Mouse (Mus musculus): ENCODE data around the gene Fam184b.
A peak's percentile ranks its signal among the peaks of the same experiment; 100 is the strongest.

DNA sequence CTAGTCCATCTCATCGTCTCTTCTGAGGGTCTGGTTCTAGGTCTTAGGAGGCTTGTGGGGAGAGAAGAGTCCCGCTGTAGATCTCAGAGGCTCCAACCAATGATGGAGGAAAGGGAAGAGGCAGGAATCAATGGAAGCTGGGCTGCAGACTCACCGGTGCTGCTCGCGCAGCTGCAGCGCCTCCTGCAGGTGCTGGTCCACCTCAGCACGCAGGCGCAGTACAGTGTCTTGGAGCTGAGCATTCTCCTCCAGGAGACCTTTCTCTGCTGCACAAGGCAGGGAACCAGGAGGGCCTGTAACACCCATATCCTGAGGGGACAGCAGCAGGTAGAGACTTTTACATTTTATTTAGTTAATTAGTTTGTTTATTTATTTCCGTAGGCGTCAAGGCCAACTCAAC is 99.9 kb downstream of the Fam184b start:
- TF ChIP-seq CTCF (conservative IDR thresholded peaks at IDR 0.05; ENCODE audit: low read length) (peak; percentile 76), NANOG (IDR thresholded peaks at IDR 0.05; ENCODE audit: borderline replicate concordance, low read length) (no peak), POU5F1 (IDR thresholded peaks at IDR 0.05; ENCODE audit: borderline replicate concordance, low read length) (no peak)

Measured in E14TG2a.4 (cell line).